ENCODE assay signal across 32 mouse cellular contexts in genomic region chr13:95200817-95201216, GRCm38 (mm10). TPM values are rescaled to one million over a fixed set of nuclear protein-coding genes. Genes with fewer than 3 reads are reported as not detected.
DNase-seq lines count a peak whose midpoint lies in the region; ATAC-seq lines count a peak whose summit lies in the region.
"Had no signal": no experiment of that assay in that cellular context is flagged by ENCODE, and none has a peak within 500 bp of the region (broad histone marks: within the 10 kb centered on the region; RNA-seq: fewer than 3 reads in every experiment).

No protein-coding gene starts in this region.

- H3K9ac ChIP-seq in forebrain, embryonic 16.5 days (replicated peaks; ENCODE audit: low read depth, low read length) = no peak overlapping the region
- H3K9ac ChIP-seq in forebrain, embryonic 13.5 days = no peak overlapping the region
- H3K9ac ChIP-seq: embryonic facial prominence, embryonic 13.5 days; heart, embryonic 13.5 days; hindbrain, embryonic 14.5 days had no signal

- no peaks in the 10 kb centered on the region for H3K36me3 ChIP-seq in forebrain, embryonic 16.5 days (ENCODE audit: control insufficient read depth, insufficient read depth)
- H3K36me3 ChIP-seq in forebrain, embryonic 13.5 days (ENCODE audit: poor library complexity, severe bottlenecking) = no peaks in the 10 kb centered on the region
- H3K36me3 ChIP-seq: embryonic facial prominence, embryonic 10.5 days; embryonic facial prominence, embryonic 13.5 days; G1E; heart, embryonic 10.5 days; heart, embryonic 13.5 days had no signal

- peak; percentile 68 for ATAC-seq in forebrain, embryonic 16.5 days
- ATAC-seq in forebrain, embryonic 13.5 days = no peak
- ATAC-seq: hindbrain, postnatal 0 days; inflammation-experienced regulatory T-cells, adult 6 months; intestine, embryonic 16.5 days; Patski had no signal

- no peaks in the 10 kb centered on the region for H3K9me3 ChIP-seq in forebrain, embryonic 16.5 days (ENCODE audit: control insufficient read depth, low read length)
- H3K9me3 ChIP-seq in forebrain, embryonic 13.5 days (replicated peaks) = no peaks in the 10 kb centered on the region
- H3K9me3 ChIP-seq: embryonic facial prominence, embryonic 10.5 days; embryonic facial prominence, embryonic 13.5 days; G1E; heart, embryonic 10.5 days; heart, embryonic 13.5 days had no signal

- no peak overlapping the region for H3K4me3 ChIP-seq in forebrain, embryonic 16.5 days (replicated peaks; ENCODE audit: low read length)
- no peak overlapping the region for H3K4me3 ChIP-seq in forebrain, embryonic 13.5 days
- H3K4me3 ChIP-seq: embryonic facial prominence, embryonic 10.5 days; embryonic facial prominence, embryonic 13.5 days; erythroblast, embryonic 14.5 days; gastrocnemius, adult 2 months; heart, adult 2 months; heart, embryonic 10.5 days; heart, embryonic 13.5 days had no signal

- H3K4me2 ChIP-seq in forebrain, embryonic 16.5 days (ENCODE audit: low read length) = no peak overlapping the region
- no peak overlapping the region for H3K4me2 ChIP-seq in forebrain, embryonic 13.5 days
- H3K4me2 ChIP-seq: embryonic facial prominence, embryonic 13.5 days; heart, embryonic 13.5 days; hindbrain, embryonic 14.5 days had no signal

- peaks cover 6% of the 10 kb centered on the region; the same call in 1 of the 2 replicates for H3K4me1 ChIP-seq in forebrain, embryonic 16.5 days (replicated peaks; ENCODE audit: control insufficient read depth, insufficient read depth, low read length)
- H3K4me1 ChIP-seq in forebrain, embryonic 13.5 days = no peaks in the 10 kb centered on the region
- H3K4me1 ChIP-seq: embryonic facial prominence, embryonic 10.5 days; embryonic facial prominence, embryonic 13.5 days; heart, embryonic 10.5 days; heart, embryonic 13.5 days had no signal

- H3K27me3 ChIP-seq in forebrain, embryonic 16.5 days (replicated peaks; ENCODE audit: control insufficient read depth, insufficient read depth, low read length) = no peaks in the 10 kb centered on the region
- no peaks in the 10 kb centered on the region for H3K27me3 ChIP-seq in forebrain, embryonic 13.5 days
- H3K27me3 ChIP-seq: CH12.LX; embryonic facial prominence, embryonic 13.5 days; heart, embryonic 13.5 days; Patski had no signal

- H3K27ac ChIP-seq in forebrain, embryonic 16.5 days (ENCODE audit: low read length) = no peak overlapping the region
- H3K27ac ChIP-seq in forebrain, embryonic 13.5 days = no peak overlapping the region
- H3K27ac ChIP-seq: embryonic facial prominence, embryonic 10.5 days; embryonic facial prominence, embryonic 13.5 days; gastrocnemius, adult 2 months; heart, adult 2 months; heart, embryonic 10.5 days; heart, embryonic 13.5 days; hindbrain, embryonic 14.5 days; hindbrain, postnatal 0 days had no signal

- DNase-seq in heart, adult 11 months = peak; percentile 21
- no peak for DNase-seq in heart, adult 18-20 months
- peak; percentile 46 for DNase-seq in brain, adult 2 months (ENCODE audit: low read depth, low spot score)
- DNase-seq in right cerebral cortex, postnatal 14 days = no peak
- DNase-seq: adrenal gland, postnatal 10 days; adrenal gland, postnatal 36 days; B cell, adult 2 months; cerebellum, adult 11-12 months; cerebellum, adult 8-10 months; cerebellum, postnatal 10 days; cerebellum, postnatal 36 days; embryo, embryonic 11 days; gastrocnemius, adult 2 months; gastrocnemius, postnatal 14 days; heart, adult 2 months; heart, postnatal 14 days; heart, postnatal 4 days; kidney, adult 18-20 months had no signal

- 64% methylated on average over 8 of the region's 8 CpGs for WGBS in forebrain, embryonic 16.5 days
- 82% methylated on average over 8 of the region's 8 CpGs for WGBS in forebrain, embryonic 13.5 days

RNA-seq across cellular contexts. Expression of gene Pde8b, which starts 49.3 kb away (rescaled TPM):
- 4.4 and 6.8 TPM in 2 replicates for polyA plus RNA-seq in forebrain, embryonic 16.5 days (2015; fragmentation: Nextera tagmentation; extraction: Ambion mirVana)
- 2.3 and 3.8 TPM in 2 replicates for polyA plus RNA-seq in forebrain, embryonic 13.5 days (2015; fragmentation: Nextera tagmentation; extraction: Ambion mirVana)
- total RNA-seq in heart, adult 18-20 months (2021) = 1 to 10 TPM; 2.7 TPM
- polyA plus RNA-seq: G1E had no signal

Comparison
In these comparisons a context has a peak if more than half of its experiments do, and no peak if none do; other contexts are left out.
1. DNase-seq: peak in heart, adult 11 months (single experiment) and brain, adult 2 months (single experiment); none in heart, adult 18-20 months (0 of 2) and right cerebral cortex, postnatal 14 days (single experiment).